Mouse (Mus musculus): Measurements from ENCODE around the gene Mterf1b.
"Not testable (repeated sequence)": the region's sequence is repeated elsewhere in the genome, so short reads cannot be mapped to it uniquely, and the experiment has no call there.

Gene Mterf1b

DNA sequence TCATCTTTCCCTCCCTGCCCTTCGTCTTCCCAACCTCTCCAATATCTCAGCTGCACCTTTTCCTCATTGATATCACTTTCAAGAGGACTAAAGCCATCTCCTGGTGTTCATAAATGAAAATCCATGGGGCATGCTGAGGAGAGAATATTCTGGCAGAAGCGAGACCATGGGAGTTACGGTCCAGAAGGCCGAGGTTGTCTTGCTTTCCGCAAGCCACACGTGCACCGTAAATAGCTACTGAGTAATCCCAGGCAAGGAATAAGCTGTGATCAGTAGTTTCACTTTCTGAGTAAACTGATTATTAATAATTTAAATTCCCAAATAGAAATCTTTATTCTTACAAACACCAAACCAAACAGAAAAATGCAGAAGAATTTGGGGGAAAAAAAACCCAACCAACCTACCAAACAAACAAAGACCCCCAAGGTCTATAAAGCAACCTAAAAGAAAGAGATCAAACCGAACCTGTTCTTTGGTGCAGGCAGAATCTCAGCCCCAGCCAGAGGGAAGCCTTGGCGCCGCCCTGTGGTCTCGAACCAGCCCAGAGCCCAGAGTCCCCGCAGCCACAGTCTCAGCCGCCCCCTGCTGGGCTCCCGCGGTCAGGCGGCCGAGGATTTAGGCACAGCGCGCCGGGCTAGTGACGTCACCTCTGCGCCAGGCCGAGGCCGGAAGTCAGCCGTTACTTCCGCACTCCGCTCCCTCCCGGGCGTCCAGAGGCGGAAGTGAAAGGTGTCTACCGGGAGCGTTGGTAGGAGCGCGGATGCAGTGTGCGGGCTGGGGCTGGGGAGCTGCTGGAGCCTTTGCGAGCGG lies at the start of gene Mterf1b:
Gene Mterf1b, plus strand, starts transcription at position 697 of the 810 bp plus-strand sequence.
- peak; percentile 15 for DNase-seq

DNA sequence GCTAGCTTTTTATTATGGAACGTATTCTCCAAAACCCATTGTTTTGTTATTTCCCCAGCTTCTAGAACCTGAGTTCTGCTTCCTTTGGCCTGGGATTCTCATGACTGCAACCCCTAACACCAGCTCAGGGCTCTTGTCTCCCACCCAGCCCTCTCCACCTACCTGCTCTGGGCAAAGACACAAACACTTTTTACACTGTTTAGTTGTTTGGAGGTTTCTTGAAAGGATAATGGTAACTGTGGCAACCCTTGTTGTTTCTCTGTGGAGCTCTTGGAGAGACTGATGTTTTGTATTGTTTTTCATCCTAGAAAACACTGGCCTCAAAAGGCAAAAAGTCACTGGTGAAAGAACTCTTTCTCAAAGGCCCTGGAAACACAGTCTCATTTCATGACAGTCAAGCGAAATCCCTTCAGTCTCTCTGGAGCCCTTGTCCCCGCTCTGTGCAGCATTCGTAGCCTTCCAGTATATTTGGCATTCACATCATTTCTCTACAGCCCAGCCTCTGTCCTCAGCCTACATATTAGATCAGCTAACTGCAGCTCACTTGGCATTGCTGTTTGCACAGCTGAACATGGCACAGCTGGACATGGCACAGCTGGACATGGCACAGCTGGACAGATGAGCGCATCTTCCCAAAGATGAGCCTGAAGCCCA lies 32.6 kb upstream of the Mterf1b start:
- DNase-seq: not testable (repeated sequence)

DNA sequence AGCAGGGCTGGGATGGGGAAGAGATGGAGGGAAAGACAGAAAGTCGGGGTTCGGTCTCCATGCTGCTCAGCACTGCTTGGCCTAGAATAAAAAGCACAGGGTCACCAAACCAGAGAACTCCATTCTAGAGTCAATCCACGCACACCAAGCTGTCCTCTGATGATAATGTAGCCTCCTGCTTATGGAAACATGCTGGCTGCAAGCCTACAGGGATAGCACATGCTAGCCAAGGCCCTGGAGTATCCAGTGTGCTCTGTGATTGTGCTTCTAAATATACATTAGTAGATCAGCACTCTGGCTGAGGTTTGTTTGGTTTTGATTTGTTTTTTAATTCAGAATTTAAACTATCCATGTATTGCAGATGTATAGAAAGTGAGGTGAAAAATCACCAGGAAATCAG lies 30.6 kb upstream of the Mterf1b start:
- DNase-seq: peak; percentile 5

DNA sequence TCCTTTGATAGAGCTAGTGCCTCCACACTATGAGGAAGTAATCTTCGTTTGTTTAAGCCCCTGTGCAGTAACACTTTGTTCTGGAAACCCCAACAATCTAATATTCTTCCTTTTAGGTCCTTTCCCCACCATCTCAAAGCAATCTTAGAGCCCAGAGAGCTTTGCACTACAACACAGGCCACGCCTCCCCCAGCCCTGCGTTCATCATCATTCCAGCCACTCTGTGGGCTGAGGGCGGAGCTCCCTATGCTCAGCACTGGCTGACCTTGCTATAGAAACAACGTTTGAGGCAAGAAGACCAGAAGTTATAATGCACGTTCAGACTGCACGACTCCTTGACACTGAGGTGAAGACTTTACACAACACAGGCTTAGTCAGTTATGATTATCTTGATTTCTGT lies 29.7 kb upstream of the Mterf1b start:
- DNase-seq: no peak

DNA sequence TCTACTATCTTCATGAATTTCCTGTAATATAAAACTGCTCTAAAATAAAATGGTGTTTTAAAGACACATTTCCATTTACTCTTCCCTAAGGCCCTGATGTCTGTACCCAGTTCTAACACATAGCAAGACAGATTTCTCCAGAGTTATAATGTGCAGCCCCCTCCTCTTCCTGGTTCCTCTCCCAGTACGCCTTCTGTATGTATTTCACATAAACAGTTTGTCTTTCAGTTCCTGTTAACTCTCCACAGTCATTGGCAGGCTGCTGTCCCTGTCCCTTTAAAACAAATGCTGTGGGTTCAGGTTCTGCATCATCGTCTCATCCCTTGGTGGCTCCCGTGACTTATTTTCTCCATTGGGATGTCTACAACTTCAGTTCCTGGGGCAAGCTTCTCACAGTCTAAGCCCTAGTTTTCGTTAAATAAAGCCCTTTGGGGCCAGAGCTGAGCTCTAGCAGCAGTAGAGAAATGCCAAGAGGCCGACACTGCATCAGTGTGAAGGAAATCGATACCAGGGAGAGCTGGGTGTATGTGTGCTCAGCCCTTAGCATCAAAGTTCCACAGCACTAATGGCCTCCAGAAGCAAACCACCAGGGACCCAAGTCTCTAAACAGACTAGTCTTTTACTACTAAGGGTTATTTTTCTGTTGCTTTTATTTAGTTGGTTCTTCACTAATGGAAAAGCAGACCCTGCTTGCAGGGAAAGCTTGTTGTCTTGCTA lies 24.2 kb upstream of the Mterf1b start:
- DNase-seq: not testable (repeated sequence)

DNA sequence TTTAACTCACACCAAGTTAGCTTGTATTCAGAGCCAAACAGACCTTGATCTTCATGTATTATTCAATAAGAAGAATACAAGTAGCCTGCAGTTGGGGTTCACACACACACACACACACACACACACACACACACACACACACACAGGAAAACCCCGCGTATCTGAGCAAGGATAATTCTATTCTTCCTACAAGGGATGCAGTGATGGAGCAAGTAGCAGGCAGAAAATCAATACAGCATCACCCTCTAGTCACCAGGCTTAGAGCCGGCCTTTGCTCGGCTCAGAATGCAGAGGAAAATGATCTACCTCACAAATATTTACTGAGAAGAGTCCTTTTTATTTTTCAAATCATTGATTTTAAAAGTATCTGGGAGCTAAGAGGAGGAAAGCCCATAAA lies 23.6 kb upstream of the Mterf1b start:
- DNase-seq: not testable (repeated sequence)

DNA sequence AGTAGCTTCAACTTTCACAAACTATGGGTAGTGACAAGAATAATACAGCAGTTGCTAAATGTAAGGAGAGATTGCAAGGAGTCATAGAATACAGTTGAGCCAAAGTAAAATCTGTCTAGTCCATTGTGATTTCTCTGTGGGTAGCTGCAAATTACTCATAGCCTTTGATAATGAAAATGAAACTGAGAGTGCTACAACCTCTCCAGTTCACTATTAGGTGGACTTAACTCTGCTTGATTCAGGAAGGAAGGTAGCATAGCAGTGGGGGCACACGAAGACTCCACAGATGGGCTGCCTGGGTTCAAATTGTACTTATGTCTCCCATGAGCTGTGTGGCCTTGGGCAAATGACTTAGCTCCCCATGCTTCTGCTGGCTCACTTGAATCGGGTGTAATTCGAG lies 15.7 kb upstream of the Mterf1b start:
- DNase-seq: not testable (repeated sequence)

DNA sequence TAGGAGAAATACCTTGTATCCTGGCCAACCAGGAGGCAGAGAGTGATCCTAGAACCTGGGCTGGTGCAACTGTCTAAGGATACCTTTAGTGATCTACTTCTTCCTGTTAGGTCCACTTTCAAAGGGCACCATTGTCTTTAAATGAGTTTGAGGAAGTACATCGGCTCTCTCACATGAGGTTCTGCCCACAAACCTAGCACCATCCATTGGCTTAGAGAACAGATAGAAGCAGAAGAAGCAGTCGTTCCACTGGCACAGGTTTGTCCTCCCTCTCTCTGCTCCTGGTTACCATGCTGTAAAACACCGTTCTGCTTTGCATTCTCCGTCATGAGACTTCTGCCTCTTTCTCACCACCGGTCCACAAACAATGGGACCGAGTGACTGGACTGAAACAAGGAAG lies 12.8 kb upstream of the Mterf1b start:
- DNase-seq: no peak

DNA sequence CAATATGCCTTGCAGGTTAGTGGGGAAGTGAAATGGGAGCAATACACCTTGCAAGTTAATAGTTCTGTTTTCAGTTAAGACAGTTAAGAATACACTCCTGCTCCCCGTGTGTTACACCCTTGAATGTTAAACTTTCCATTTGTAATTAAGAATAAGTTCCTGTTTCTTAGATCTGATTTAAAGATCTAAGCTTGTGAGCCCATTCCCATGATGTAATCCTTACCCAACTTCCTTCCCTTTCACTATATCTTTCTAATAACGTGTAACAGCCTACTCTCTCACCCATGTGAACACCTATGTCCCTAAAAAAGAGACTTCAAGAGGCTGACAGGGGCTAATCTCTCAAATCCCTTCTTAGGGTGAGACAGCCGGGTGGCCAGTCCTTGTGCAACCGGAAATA lies 5.4 kb upstream of the Mterf1b start:
- DNase-seq: no peak

DNA sequence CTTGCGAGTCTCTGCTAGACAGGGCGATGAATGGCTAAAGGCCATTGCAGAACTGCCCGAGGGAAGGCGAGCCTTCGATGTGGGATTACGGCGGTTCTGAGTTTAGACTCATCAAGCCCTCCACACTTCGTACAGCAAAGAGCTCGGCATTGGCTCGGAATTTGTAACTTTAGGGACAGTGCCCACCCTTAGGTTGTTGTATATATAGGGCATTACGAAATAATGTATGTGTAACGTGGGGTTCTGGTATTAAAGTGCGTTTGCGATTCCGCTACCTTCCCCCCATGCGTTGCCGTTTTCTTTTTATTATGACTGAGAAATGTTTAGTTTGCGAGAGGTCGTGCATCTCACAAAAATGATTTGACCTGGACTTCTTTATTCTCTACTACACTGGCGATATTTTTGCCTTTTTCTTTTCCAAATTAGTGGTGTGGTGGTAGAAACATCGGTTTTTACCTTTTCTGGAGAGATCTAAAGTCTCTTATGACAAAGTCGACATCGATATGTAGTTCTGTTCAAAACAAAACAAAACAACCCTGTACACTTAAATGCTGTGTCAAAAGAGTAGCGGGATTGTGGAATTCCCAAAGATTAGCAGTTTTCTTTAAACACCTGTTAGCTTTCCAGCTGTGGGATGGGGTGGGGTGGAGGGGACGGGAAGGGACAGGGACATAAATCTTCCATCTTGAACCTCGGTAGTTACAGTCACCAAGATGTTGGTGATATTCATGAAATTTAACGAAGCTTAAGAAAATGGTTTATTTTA lies 497 bp downstream of the Mterf1b start:
- not testable (repeated sequence) for DNase-seq

DNA sequence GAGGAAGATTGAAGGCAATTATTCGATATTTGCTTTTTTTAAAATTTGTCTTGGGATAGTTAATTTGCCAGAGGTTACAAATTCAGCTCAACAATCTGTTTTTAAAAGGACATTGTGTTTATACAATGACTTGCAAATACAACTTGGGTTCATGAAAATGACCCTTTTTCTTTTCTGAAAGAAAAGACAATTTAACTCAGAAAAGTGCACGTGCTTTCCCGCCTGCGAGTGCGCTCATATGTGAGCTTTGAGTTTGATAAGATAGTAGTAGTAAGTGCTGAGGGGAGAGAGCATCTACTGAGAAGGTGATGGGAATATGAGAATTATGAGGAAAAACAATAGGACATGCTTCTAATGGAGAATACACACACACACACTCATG lies 1.1 kb downstream of the Mterf1b start:
- no peak for DNase-seq

DNA sequence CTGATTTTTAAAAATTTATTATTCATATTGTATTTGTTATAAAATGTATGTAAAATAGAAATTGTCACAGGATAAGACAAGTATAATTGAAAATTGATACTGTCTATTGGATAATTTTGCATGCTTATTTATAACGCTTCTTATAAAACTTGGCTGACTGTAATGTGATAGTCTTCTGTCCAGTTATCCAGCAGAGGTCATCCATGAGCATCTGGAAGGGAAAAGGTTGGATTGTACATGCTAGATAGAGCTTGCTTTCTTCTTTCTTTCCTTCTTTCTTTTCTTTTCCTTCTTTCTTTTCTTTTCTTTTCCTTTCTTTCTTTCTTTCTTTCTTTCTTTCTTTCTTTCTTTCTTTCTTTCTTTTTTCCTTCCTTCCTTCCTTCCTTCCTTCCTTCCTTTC lies 2.0 kb downstream of the Mterf1b start:
- DNase-seq: no peak

DNA sequence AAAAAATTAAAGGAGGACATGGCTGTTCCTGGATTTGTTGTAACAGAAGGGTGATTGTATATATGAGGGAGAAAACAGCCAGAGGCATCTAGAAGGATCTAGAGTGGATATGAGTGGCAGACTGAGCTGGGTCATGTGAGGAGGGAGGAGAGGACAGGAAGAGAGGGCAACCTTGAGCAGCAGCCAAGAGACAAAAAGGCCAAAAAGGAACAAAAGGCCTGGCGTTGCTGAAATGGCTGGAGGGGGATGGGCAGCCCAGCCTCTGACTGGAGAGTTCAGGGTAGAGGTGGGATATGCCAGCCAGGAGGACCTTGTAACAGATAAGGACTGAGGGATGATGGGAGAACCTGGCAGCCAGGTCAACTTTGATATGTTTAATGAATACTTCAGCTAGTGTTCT lies 2.9 kb downstream of the Mterf1b start:
- DNase-seq: no peak

DNA sequence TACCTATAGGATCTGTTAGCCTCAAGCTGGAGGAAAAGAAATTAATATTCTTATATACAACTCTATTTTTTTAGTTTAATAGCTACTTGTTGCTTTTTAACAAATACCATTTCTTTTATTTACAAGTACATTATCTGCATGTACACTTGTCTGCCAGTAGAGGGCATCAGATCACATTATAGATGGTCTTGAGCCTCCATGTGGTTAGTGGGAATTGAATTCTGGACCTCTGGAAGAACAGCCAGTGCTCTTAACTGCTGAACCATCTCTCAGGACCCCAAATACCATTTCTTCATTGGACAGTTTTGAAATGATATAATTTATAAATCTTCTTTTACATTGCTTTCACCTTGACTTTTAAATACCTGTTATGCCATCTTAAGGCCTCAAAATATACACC lies 9.2 kb downstream of the Mterf1b start:
- DNase-seq: peak; percentile 7

DNA sequence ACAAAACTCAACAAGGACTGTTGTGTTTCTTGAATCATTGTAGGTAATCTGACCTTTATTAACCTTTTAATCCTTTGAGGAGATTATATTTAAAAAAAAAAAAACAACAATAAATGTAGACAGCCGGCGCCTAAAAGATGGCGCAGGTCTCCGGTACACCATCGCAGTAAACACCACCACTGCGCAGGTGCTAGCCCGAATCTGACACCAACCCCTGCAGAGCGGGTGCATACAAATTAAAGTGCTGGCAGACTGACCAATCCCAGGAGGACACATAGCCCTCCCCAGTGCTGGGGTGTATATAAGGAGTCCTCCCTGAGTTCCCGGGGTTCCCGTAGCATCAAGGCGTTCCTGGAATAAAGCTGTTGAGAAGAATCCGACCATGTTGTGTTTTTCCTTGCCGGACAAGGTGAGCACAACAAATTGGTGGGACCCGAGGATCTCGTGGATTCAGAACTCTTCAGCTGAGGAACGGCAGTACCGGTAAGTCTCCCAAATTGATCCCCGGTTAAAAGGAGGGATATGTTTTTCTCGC lies 10.2 kb downstream of the Mterf1b start:
- not testable (repeated sequence) for DNase-seq

DNA sequence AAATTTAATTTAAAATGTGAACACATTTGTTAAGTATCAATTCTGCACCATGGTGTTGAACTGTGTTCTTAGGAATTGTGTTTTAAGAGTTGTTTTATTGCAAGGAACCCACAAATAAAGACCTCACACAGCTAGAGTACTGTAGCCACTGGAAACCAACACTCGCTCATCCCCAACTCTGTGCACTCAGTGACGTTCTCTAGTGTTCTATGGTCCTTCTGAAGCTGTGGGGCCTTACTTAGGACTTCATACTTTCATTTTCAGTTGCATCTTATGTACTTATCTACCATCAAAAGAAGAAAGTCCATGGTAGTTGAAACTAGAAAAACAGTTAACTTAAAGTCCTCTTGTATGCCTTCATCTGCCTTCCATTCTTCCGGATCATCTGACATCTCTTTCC lies 17.9 kb downstream of the Mterf1b start:
- not testable (repeated sequence) for DNase-seq

DNA sequence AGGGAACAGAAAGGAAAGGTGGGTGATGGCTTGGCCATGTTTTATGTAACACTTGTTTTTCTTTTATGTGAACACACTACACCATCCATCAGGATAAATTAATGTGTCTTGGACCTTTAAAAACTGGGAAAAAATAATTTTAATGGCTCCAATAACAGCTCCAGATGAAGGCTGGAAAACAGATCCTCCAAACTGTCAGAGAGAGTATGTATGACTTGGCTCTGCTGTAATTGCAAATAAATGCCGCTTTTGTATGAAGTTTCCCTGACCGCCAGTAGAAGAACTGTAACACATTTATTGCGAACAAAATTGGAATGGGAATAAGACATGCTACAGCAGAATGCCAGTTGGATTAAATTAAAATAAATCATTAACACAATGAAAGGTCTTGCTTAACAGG lies 29.1 kb downstream of the Mterf1b start:
- DNase-seq: no peak

DNA sequence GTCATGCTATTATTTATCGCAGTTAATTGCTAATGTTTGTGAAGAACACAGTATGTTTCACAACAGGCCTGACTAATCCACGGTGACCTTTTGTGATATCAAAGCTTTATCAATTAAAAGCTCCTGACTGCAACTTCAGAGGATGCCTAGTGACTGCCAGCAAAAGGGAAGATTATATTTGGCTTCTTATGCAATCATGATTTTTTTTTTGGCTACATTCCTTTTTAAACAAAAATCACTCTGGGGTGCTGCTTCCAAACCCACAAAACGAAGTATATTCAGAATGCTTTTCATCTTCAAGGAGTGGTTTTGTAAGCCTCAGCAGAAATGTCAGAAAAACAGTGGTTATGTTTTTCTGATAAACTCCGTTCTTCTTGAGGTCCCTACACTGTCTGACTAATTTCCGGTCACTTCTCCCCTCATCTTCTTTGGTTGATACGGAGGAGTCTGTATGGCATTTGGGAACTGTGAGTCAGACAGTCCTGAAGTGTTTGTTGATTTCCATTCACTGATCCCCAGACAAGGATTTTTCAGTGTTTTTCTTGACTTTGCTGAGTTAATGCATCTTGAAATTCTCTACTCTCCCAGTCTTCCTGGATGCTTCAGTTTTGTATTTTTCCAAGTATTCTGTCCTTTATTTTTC lies 29.9 kb downstream of the Mterf1b start:
- DNase-seq: no peak

DNA sequence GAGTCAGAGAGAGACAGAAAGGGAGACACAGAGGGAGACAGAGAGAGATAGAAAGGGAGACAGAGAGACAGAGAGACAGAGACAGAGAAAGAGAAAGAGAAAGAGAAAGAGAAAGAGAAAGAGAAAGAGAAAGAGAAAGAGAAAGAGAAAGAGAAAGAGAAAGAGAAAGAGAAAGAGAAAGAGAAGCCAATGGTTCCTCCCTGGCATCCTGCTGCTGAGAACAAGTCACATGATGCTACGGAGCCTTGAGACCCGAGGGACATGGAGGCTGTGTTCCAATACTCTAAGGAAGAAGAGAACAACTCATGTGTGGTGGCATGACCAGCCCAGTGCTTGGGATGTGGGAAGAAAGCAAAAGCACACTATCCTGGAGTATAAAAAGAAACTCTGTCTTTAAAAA lies 40.0 kb downstream of the Mterf1b start:
- DNase-seq: no peak

DNA sequence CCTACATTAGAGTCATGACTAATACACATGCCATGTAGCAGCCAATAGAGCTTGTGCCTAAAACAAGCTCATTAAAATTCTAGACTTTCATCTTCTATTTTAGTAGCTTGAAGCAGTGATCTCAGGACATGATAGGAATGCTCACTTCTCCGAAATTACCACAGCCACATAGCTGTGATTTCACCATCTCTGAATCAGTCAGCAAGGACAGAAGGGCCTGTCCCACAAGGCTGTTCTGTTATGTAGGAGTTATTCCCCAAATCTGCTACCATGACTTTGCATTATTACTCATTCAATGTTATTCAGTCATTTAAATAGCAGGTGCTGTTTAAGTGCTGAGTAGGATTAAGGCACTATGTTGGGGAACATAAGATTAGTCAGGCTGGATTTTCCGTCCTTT lies 42.3 kb downstream of the Mterf1b start:
- no peak for DNase-seq

DNA sequence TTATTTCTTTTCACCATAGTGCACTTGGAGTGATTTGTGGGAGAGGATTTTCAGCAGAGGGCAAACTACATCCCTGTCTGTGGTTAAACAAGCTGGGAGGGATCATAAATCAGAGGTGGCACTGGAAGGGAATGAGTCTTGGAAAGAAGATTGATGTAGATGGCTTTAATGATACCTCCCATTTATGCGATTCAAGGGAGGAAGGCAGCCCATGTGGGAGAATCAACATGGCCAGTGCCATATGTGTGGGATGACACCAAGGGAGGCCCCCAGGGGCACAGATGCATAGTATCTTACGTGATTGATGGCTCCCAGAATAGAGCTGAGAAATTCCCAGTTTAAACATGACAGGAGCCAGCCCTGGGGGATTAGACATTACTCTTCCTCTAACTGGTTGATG lies 48.0 kb downstream of the Mterf1b start:
- no peak for DNase-seq

DNA sequence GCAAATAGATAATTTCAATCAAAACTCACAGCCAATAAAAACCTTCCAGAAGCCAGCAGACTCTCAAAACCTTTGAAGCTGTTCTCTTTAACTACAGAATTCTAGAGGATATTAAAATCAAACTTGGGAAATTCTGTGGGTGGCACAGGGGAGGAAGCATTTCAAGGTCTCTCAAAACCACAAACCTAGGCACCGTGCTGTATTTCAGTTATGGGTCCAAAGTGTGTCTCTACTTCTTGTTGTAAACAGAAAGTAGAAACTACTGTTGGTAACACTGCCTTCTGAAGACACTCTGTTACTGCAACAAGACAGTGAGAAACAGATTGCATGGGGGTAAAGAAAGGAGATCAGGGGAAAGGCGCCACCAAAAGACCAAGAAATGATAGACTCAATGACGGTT lies 52.8 kb downstream of the Mterf1b start:
- no peak for DNase-seq

All from cerebellum, adult 8-10 months (tissue).